Mouse (Mus musculus): ENCODE data around the gene Vipas39.

Vipas39 gene

DNA sequence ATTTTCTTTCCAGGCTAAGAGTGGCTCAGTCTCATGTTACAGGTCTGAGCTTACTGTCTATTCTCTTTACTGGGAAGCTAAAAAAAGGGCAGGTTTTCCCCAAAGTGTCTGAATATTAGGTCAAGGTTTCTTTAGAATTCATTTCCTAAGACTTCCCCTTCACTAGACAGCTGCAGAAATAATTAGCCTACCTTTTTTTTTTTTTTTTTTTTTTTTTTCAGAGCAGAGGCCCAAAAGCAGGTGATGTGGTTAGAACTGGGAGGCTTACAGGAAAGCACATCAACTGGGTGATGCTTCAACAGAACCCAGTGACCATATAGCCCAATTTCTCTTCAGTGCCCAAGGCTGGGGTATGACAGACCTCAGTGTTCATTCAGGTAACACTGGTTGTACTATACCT is 69.7 kb downstream of the Vipas39 start:
- no peak for DNase-seq (ENCODE audit: low spot score)

DNA sequence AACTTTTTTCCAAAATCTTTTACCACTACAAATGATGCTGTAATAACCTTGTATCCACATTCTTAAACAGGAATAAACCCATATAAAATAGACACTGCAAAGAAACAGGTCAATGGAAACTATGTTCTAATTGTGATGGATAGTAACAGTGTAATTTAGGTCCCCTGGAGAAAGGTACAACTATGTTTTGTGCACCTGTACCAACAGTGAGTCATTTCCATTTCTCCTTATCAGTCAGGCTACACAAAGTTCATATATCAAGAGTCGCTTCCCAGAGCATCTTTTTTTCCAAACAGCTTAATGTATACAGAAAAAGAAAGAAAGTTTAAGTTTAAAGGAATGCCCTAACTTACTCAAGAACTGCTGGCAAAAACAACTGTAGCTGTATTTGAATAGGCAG is 71.0 kb downstream of the Vipas39 start:
- no peak for DNase-seq (ENCODE audit: low spot score)

DNA sequence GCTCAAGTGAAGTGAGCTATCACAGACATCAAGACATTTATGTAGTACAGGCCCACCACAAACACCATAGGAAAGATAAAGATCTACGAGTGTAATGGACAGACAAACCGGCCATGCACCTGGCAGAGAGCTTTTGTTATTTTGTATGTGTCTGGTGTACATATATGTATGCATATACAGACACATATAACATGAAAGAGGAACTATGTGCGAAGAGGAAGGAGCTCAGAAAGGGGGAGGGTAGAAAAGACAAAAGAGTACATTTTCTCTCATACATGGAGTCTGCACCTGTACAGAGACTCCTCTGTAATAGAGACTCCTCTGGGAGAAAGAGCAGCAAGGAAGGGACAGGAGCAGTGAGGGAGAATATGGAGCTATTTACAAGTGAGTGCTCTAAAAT is 73.0 kb downstream of the Vipas39 start:
- DNase-seq (ENCODE audit: low spot score): no peak
